Mouse (Mus musculus) hindbrain, embryonic 14.5 days (tissue): ENCODE measurements around the gene Hbs1l. TPM values are rescaled to one million over a fixed set of nuclear protein-coding genes. Genes with fewer than 3 reads are reported as not detected.

ENCODE experiments used
- ATAC-seq: fragments of 200-750 bp; cut with Nextera tagmentation; 2 replicates; pipeline ENCODE4 v1.8.0; 2017; ENCODE audit warnings: moderate number of reproducible peaks, mild to moderate bottlenecking, moderate TSS enrichment, moderate library complexity; ENCODE audit not compliant: low FRiP score
- DNase-seq: peaks from one replicate; pipeline ENCODE4 v3.0.0-alpha.2; 2015; ENCODE audit warnings: low spot score
- H3K27ac ChIP-seq: fragments of 300-500 bp; sonication (generic); 2 replicates; pipeline ENCODE4 v1.5.1; 2014; ENCODE audit warnings: mild to moderate bottlenecking, moderate library complexity
- H3K27me3 ChIP-seq: fragments of 300-500 bp; sonication (generic); 2 replicates; pipeline ENCODE4 v1.6.1; 2014; ENCODE audit warnings: mild to moderate bottlenecking, low read length, mixed read lengths; ENCODE audit not compliant: control insufficient read depth, insufficient read depth
- H3K36me3 ChIP-seq: fragments of 300-500 bp; sonication (generic); replicated peaks from 2 replicates; pipeline ENCODE4 v1.6.1; 2014; ENCODE audit not compliant: control insufficient read depth, insufficient read depth
- H3K4me1 ChIP-seq: fragments of 300-500 bp; sonication (generic); replicated peaks from 2 replicates; pipeline ENCODE4 v1.6.1; 2014; ENCODE audit warnings: antibody characterized with exemption, low read length, mixed read lengths; ENCODE audit not compliant: control insufficient read depth, insufficient read depth
- H3K4me2 ChIP-seq: fragments of 300-500 bp; sonication (generic); replicated peaks from 2 replicates; pipeline ENCODE4 v1.6.1; 2014; ENCODE audit warnings: mild to moderate bottlenecking, moderate library complexity
- H3K4me3 ChIP-seq: fragments of 300-500 bp; sonication (generic); replicated peaks from 2 replicates; pipeline ENCODE4 v1.5.1; 2014; ENCODE audit warnings: mild to moderate bottlenecking, low read length
- H3K9ac ChIP-seq: fragments of 300-500 bp; sonication (generic); 2 replicates; pipeline ENCODE4 v1.6.1; 2014
- H3K9me3 ChIP-seq: fragments of 300-500 bp; sonication (generic); 2 replicates; pipeline ENCODE4 v1.6.1; 2016; ENCODE audit warnings: low read length; ENCODE audit not compliant: control insufficient read depth
- WGBS: fragments of 180-500 bp; shearing (Covaris S2); extraction: QIAGEN DNeasy Blood & Tissue Kit; methylation state at CpG from one replicate; pipeline ENCODE4 v1.1.7; 2014; 5-methylcytosine and 5-hydroxymethylcytosine counted together
- polyA plus RNA-seq: library from polyadenylated mRNA; unstranded; fragments of >200 nt; fragmentation: Nextera tagmentation; extraction: Ambion mirVana; gene quantifications from 2 replicates; pipeline ENCODE4 v1.2.1, GENCODE M21; 2014

Hbs1l gene
- polyA plus RNA-seq, 1 experiment from 2014 or later = 92.5 TPM

DNA sequence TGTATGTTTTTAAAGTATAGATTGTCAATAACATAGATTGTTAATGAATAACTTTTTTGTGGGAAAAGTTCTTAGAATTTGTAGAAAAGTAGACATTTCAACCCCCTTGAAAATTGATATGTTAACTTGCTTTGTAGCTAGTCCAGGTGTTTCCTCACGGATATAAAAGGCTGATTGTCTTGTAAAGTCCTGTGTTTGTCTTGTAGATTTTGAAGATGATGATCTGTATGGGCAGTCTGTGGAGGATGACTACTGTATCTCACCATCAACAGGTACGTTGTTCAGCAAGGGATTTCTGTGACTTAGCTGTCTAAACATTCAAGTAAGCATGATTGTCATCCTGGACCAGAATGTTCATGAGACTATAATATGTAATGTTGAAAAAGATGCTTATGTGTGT is 3.2 kb downstream of the Hbs1l start:
- no peak overlapping the region for H3K4me2 ChIP-seq
- WGBS = 97% methylated on average over 2 of the region's 2 CpGs
- H3K4me1 ChIP-seq = peaks cover 18% of the 10 kb centered on the region
- no peaks in the 10 kb centered on the region for H3K27me3 ChIP-seq
- no peak for ATAC-seq
- H3K9me3 ChIP-seq = no peaks in the 10 kb centered on the region
- DNase-seq = no peak
- no peak overlapping the region for H3K4me3 ChIP-seq
- H3K9ac ChIP-seq = no peak overlapping the region
- H3K36me3 ChIP-seq = peaks cover 33% of the 10 kb centered on the region
- no peak overlapping the region for H3K27ac ChIP-seq

DNA sequence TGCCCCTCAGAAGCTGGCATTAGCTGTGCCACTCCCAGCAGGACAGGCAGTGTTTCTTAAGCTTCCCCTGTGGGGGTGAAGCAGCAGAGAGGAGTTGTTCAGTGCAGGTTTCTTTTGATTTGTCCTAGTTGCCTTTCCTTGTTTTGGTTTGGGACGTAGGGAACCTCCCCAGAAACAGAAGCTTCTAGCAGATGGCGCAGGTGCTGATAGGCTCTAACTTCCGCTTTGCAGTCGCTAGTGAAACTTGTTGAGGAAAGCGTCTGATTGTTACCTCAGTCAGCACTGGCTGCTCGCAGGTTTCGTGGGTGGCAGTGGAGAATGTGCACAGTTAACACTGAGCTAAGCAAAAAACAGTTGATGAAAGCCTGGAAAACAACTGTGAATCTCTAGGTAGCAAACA is 6.0 kb downstream of the Hbs1l start:
- WGBS = 95% methylated on average over 7 of the region's 7 CpGs

DNA sequence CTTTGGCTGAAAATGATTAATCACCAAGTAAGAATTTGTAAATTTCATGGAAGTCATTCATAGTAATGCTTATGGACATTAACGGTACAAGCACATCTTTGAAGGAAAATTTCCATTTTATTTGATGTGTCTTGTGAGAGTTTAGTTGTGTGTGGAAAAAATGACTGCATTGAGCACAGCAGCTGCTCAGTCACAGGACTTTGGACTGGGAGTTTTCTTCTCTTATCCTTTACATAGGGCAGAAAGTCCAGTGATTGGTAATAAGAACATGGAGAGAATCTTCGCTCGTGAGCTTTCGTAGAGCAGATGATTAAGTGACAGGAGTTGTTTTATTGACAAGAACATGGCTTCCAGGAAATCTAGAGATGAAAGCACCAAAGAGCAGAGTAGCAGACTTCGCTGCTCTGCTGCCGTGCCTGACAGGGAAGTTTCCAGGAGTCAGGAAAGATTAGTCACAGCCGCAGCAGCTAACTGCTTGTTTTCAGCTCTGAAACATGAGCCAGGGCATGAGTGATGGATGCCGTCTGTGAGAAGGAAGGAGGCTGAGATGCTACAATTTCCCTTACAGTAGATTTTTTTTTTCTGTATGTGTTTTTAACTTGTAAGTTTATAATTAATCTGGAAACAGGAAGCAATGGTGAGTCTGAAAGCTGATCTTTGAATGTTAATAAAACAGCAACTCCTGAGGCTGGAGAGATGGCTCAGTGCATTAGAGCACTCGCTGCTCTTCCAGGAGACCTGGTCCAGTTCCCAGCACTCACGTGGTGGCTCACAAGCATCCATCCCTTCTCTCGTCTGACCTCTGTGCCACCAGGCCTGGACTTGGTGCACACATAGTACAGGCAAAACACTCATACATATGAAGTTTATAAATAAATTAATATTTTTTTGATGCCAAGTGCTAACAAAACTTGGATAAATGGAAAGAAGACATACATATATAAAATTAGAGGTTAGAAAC is 9.2 kb downstream of the Hbs1l start:
- H3K36me3 ChIP-seq = peaks cover 71% of the 10 kb centered on the region
- no peak overlapping the region for H3K4me3 ChIP-seq
- no peak overlapping the region for H3K9ac ChIP-seq
- DNase-seq = no peak
- ATAC-seq = no peak
- 85% methylated on average over 11 of the region's 11 CpGs for WGBS
- H3K4me1 ChIP-seq = no peaks in the 10 kb centered on the region
- no peak overlapping the region for H3K27ac ChIP-seq
- no peak overlapping the region for H3K4me2 ChIP-seq
- no peaks in the 10 kb centered on the region for H3K27me3 ChIP-seq
- H3K9me3 ChIP-seq = no peaks in the 10 kb centered on the region

More for the DNA sequence above, 6.0 kb downstream of the Hbs1l start:
- ATAC-seq (no peak), DNase-seq (no peak)
- Histone ChIP-seq H3K9me3 (no peaks in the 10 kb centered on the region), H3K27me3 (no peaks in the 10 kb centered on the region), H3K36me3 (peaks cover 60% of the 10 kb centered on the region), H3K27ac (no peak overlapping the region), H3K4me3 (no peak overlapping the region), H3K9ac (no peak overlapping the region), H3K4me1 (peaks cover 15% of the 10 kb centered on the region), H3K4me2 (no peak overlapping the region)

DNA sequence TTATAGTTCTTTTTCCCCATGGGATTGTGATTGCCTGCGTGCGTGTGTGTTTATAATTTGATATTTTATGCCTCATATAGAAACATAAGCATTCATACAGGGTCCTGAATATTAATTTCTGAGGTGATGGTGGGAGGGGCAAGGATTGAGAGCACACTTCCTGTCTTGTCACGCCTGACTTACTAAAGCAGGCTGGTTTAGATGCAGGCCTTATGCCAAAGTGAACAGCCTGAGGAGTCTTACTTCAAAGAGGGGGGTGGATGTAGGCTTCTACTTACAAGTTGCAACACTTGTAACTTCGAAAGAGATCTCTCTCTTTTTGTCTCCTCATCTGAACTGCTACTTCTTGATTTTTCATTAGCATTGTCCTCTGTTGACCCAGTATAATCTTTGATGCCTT is 18.0 kb downstream of the Hbs1l start:
- 71% methylated on average over 4 of the region's 4 CpGs for WGBS
- ATAC-seq = no peak

DNA sequence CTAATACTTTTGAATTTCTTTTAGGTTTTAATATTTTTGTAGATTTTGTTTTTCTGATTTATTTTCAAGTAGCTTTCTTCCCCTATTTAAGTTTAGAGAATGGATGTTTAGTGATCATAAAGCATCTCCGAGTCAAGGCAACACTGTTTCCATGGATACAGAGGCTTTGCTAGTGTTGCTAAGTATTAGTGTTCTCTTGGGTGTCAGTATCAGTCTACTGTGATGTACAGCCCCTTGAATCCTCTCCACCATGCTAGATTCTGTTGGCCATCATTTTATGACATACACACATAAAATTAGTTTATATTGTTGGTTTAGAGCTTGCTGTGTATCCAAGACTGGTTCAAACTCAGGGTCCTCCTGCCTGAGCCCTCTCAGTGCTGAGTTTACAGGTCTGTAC is 20.3 kb downstream of the Hbs1l start:
- WGBS = 53% methylated on average over 1 of the region's 1 CpGs
- DNase-seq (no peak), ATAC-seq (no peak)
- Histone ChIP-seq H3K9me3 (no peaks in the 10 kb centered on the region), H3K4me1 (no peaks in the 10 kb centered on the region), H3K36me3 (peaks cover 16% of the 10 kb centered on the region), H3K27me3 (no peaks in the 10 kb centered on the region), H3K4me2 (no peak overlapping the region), H3K4me3 (no peak overlapping the region), H3K27ac (no peak overlapping the region), H3K9ac (no peak overlapping the region)

More for the DNA sequence above, 18.0 kb downstream of the Hbs1l start:
- no peak overlapping the region for H3K27ac ChIP-seq
- DNase-seq = no peak
- H3K9me3 ChIP-seq = no peaks in the 10 kb centered on the region
- no peaks in the 10 kb centered on the region for H3K4me1 ChIP-seq
- no peak overlapping the region for H3K4me3 ChIP-seq
- H3K9ac ChIP-seq = no peak overlapping the region
- no peak overlapping the region for H3K4me2 ChIP-seq
- H3K27me3 ChIP-seq = no peaks in the 10 kb centered on the region
- peaks cover 16% of the 10 kb centered on the region for H3K36me3 ChIP-seq

DNA sequence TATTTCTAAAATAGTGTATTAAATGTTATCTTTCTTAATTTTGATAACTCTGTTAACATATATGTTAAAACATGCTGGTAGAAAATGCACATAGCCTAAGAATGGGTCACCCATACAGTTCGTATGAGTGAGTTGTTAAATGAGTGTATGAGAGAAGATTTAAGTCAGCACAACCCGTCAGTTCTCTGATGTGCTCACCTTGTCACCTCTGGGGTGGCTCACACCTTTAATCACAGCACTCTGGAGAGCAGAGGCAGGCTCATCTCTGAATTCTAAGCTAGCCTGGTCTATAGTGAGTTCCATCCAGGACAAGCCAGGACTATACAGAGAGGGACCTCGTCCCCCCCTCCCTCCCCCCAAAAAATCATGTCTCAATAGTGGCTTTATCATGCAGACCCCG is 22.5 kb downstream of the Hbs1l start:
- ATAC-seq = no peak

DNA sequence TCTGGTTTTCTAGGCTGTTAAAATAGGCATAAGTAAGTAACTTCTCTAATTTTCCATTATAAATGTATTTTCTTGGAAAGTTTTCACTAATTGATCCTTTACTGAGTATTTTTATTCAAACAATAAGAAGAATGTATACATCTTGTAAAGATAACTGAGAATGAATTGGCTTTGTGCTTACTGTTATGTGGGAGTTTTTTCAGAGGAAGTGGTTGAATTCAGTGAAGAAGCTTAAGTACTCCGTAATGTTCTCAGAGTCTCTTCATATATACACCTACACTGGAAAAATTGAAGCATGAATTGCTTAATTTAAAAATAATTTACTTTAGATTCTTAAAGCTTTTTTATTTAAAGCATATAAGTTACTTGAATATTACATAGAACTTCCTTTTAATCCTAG is 23.2 kb downstream of the Hbs1l start:
- ATAC-seq (no peak), DNase-seq (no peak)
- Histone ChIP-seq H3K9me3 (no peaks in the 10 kb centered on the region), H3K4me3 (no peak overlapping the region), H3K27me3 (no peaks in the 10 kb centered on the region), H3K36me3 (peaks cover 12% of the 10 kb centered on the region), H3K4me1 (no peaks in the 10 kb centered on the region), H3K4me2 (no peak overlapping the region), H3K9ac (no peak overlapping the region), H3K27ac (no peak overlapping the region)
- 96% methylated on average over 1 of the region's 1 CpGs for WGBS

More for the DNA sequence above, 22.5 kb downstream of the Hbs1l start:
- Histone ChIP-seq H3K4me3 (no peak overlapping the region), H3K27me3 (no peaks in the 10 kb centered on the region), H3K9me3 (no peaks in the 10 kb centered on the region), H3K4me2 (no peak overlapping the region), H3K9ac (no peak overlapping the region), H3K27ac (no peak overlapping the region), H3K36me3 (peaks cover 16% of the 10 kb centered on the region), H3K4me1 (no peaks in the 10 kb centered on the region)
- WGBS = 96% methylated on average over 4 of the region's 4 CpGs
- DNase-seq = no peak

DNA sequence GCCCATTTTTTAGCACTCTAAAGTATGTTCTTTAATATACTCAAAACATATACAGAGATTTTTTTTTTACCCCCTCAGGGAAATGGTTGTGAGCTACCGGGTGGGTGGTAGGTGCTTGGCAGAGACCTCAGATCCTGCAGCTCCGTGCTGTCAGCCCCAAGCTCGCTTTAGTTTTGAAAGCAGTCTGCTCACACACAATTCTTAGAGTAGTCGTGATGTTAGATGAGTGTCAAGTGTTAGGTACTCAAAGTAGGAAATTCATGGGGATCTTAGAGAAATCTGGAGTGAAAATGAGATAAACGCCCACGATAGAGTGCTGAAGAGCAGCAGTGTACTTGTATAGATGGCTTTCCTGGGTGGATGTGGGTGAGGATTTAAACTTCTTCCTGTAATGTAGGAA is 24.8 kb downstream of the Hbs1l start:
- Histone ChIP-seq H3K9me3 (no peaks in the 10 kb centered on the region), H3K27ac (no peak overlapping the region), H3K4me3 (no peak overlapping the region), H3K4me2 (no peak overlapping the region), H3K36me3 (peaks cover 4% of the 10 kb centered on the region; the same call in 1 of the 2 replicates), H3K27me3 (no peaks in the 10 kb centered on the region), H3K9ac (no peak overlapping the region), H3K4me1 (no peaks in the 10 kb centered on the region)
- DNase-seq = no peak
- no peak for ATAC-seq
- WGBS = 91% methylated on average over 6 of the region's 6 CpGs

DNA sequence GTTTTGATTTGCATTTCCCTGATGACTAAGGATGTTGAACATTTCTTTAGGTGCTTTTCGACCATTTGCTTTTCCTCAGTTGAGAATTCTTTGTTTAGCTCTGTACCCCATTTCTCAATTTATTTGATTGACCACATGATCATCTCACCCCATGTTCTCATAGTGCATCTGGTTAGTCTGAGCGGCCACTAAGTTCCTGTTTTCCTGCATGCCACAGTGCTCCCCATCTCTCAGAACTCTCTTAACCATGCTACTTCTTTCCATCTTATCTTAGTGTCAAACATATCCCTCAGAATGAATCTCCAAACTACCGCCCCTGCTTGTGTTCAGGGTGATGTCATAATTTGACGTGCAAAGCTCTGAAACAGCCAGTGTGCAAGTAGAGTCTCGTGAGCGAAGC is 30.6 kb downstream of the Hbs1l start:
- DNase-seq (no peak), ATAC-seq (no peak)
- 91% methylated on average over 6 of the region's 6 CpGs for WGBS
- no peak overlapping the region for H3K4me2 ChIP-seq
- H3K36me3 ChIP-seq = 0 out of 2 replicates have a peak, but pooled peaks cover 2% of the 10 kb centered on the region
- H3K9me3 ChIP-seq = no peaks in the 10 kb centered on the region
- no peaks in the 10 kb centered on the region for H3K27me3 ChIP-seq
- no peaks in the 10 kb centered on the region for H3K4me1 ChIP-seq
- no peak overlapping the region for H3K9ac ChIP-seq
- H3K27ac ChIP-seq = no peak overlapping the region
- H3K4me3 ChIP-seq = no peak overlapping the region
